Mouse (Mus musculus) embryo, embryonic 11 days (tissue): ENCODE results near the gene Dact3.

ENCODE experiments used
- DNase-seq: peaks from one replicate; pipeline ENCODE4 v3.0.0-alpha.2; 2015

Dact3 gene

GRCm38 (mm10) chr7:16875310-16875325, at the start of gene Dact3:
Gene Dact3, plus strand, starts transcription at chr7:16875317.
- DNase-seq: no peak

- peak; percentile 30 for DNase-seq
Observed at GRCm38 (mm10) chr7:16825785-16826184, 49.3 kb upstream of the Dact3 start.

DNA sequence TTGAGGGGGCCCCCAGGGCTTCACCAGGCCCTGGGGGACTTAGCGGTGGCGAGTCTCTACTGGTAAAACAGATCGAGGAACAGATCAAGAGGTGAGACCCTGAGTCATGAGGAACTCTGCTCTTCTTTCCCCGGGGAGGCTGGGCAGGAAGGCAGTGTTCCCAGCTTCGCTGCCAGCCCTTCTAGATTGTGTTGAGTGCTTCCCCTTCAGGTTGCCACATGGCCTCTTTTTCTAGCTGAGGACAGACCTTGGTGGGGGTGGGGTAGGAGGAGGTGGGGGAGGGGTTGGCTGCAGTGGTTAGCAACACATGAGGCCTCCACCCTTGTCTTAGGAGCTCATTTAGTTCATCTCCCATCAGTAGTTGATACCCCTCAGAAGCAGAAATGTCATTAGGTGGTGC, 48.5 kb upstream of the Dact3 start:
- no peak for DNase-seq

GRCm38 (mm10) chr7:16827274-16827673, 47.8 kb upstream of the Dact3 start:
- DNase-seq: no peak

DNA sequence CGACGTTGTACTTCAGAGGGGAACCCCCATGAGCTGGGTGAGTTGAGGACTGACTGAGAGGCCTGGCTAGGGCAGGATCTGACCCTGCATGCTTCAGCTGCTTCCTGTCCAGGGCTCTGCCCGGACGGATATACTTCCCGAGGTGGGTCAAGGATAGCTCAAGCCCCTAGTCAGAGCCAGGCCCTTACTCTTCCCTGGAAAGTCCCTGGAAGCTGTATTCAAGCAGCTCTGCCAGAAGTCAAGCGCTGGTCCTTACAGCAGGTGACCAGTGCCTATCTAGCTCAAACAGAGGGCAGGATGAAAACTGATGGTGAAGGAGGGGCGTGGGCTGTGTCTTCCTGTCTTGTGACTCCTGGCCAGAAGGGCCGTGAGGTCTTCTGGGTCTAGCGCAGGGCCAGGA, 44.7 kb upstream of the Dact3 start:
- no peak for DNase-seq

GRCm38 (mm10) chr7:16837916-16838803, 37.0 kb upstream of the Dact3 start:
- DNase-seq: no peak

- DNase-seq: no peak
Observed at GRCm38 (mm10) chr7:16838804-16839426, 36.2 kb upstream of the Dact3 start.

GRCm38 (mm10) chr7:16839427-16840108, 35.5 kb upstream of the Dact3 start:
- DNase-seq: no peak

DNA sequence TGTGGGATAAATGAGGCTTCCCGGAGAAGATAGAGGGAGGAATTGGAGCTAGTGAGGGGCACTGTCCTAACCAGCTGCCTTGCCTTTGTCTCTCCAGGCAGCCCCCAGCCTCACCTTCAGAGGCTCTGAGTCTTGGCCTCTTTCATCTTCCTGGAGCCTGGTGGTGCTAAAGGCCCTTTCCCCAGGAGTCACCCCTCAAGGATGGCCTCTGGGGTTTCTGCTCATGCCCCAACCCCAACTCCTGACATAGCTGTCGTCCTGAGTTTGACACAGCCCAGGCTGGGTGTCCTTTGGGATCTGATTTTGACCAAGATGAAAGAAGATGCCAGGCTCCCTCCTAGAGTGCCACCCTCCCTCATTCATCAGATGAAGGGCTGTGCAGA, 35.0 kb upstream of the Dact3 start:
- no peak for DNase-seq

- no peak for DNase-seq
Observed at GRCm38 (mm10) chr7:16841078-16841477, 34.0 kb upstream of the Dact3 start.

GRCm38 (mm10) chr7:16841561-16842560, 33.3 kb upstream of the Dact3 start:
- no peak for DNase-seq

DNA sequence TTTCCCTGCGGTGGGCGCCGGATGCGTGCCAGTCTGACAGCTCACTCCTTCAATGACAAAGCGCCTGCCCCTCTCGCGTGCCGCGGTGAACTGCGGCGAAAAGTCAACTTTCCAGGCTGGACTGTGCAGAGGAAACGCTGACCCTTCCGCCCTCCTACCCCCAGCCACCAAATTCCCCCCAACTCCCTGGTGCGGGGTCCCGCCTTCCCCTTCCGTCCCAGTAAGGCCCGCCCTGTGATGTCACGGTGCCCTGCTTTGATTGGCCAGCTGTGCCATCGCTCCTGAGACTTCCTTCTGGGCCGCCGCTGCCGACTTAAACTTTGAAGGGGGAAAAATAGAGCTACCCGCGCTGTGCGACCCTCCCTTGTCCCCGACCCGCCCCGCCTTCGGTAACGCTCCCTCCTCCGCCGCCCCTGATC, 32.5 kb upstream of the Dact3 start, which contains the start of gene Prkd2:
Gene Prkd2, plus strand, starts transcription at position 258 of the 419 bp plus-strand sequence.
- peak; percentile 94 for DNase-seq

GRCm38 (mm10) chr7:16843441-16844171, 31.5 kb upstream of the Dact3 start:
- peak; percentile 26 for DNase-seq

DNA sequence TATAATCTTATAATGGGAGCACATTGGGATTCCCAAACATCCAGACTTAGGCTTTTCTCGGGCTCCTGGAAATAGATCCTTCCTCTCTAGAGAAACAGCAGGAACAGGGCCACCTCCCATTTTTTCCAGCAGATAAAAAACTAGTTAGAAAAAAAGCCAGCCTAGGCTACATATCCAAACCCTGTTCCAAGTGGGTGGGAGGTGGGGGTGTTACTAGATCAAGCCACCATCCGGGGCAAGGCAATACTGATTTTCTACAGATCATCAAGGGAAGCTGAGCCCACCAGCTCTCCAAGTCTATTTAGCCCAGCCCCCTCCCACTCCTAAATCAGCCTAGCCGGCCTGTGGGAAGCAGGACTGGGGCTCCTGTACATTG, 30.4 kb upstream of the Dact3 start:
- no peak for DNase-seq

GRCm38 (mm10) chr7:16845072-16845819, 29.9 kb upstream of the Dact3 start:
- no peak for DNase-seq

GRCm38 (mm10) chr7:16845820-16846167, 29.3 kb upstream of the Dact3 start:
- DNase-seq: no peak

GRCm38 (mm10) chr7:16846775-16847174, 28.3 kb upstream of the Dact3 start:
- DNase-seq: no peak

- no peak for DNase-seq
Observed at GRCm38 (mm10) chr7:16847507-16847906, 27.6 kb upstream of the Dact3 start.

- DNase-seq: peak; percentile 58
Observed at GRCm38 (mm10) chr7:16848579-16848978, 26.5 kb upstream of the Dact3 start.

DNA sequence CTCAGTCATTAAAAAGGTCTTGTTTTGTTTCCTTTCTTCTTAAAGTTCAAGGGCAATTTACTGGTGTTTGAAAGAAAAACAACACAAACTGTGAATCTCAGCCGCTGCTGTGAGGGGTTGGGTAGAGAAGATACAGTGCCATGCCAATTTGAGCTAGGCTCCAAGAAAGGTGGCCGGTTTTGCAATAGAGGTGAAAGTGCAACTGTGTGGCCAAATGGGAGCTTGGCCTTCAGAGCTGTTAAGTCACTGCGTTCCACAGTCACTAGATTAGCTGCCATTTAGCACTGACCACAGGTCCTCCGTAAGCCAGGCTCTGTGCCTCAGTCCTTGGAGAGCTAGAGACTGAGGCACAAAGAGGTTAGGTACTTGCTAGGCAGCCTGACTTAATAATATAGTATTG, 23.5 kb upstream of the Dact3 start:
- no peak for DNase-seq

DNA sequence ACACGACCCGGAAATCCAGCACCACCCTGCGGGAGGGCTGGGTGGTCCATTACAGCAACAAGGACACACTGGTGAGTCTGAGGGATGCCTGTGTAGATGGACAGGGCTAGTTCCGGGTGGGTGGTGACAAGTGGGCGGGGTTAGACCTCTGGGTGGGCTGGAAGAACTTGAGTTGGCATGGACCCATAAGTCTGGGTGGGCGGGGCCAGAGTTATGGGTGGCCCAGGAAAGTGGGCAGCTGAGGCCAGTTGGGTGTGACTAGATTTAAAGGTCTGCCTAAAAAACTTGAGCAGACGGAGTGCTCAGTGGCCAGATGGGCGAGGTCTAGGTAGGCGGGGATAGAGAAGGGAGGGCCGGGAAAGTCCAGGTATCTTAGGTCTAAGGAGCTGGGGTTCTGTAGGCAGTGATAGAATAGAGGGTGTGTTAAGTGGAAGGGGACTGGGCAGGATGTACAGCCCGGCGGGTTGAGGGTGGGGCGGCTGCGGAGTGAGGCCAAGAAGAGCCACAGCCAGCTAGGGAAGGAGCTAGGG, 21.8 kb upstream of the Dact3 start:
- no peak for DNase-seq

DNA sequence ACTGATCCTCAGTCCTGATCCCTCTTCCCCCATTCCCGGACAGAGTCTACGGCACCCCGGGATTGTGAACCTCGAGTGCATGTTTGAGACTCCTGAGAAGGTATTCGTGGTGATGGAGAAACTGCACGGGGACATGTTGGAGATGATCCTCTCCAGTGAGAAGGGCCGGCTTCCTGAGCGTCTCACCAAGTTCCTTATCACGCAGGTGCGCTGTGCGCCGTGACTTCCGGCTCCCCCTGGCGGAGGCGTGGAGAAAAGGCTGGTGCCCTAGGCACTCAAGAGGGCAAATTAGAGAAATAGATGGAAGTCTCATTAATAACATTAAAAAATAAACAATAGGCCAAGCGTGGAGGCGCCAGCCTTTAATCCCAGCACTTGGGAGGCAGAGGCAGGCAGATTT, 16.8 kb upstream of the Dact3 start:
- DNase-seq: peak; percentile 68
